Mouse (Mus musculus) liver, adult 2 months (tissue): ENCODE data around the gene Cfap70. TPM values are rescaled to one million over a fixed set of nuclear protein-coding genes. Genes with fewer than 3 reads are reported as not detected.

Experiments used
- DNase-seq: peaks from one replicate; pipeline ENCODE4 v3.0.0-alpha.2; 2011; ENCODE audit warnings: low read depth, low spot score; ENCODE audit errors: extremely low read depth
- H3K27ac ChIP-seq: fragments of 200-500 bp; replicated peaks from 2 replicates; pipeline ENCODE4 v1.5.1; 2012; ENCODE audit warnings: low read depth, mild to moderate bottlenecking, control low read depth, inconsistent platforms, low read length; ENCODE audit not compliant: insufficient read depth
- H3K27me3 ChIP-seq: fragments of 200-500 bp; 2 replicates; pipeline ENCODE4 v1.6.1; 2012; ENCODE audit warnings: mild to moderate bottlenecking, moderate library complexity, low read length, inconsistent platforms; ENCODE audit not compliant: control insufficient read depth, insufficient read depth
- H3K36me3 ChIP-seq: fragments of 200-500 bp; 2 replicates; pipeline ENCODE4 v1.6.1; 2012; ENCODE audit warnings: low read length, inconsistent platforms; ENCODE audit not compliant: control insufficient read depth, insufficient read depth
- H3K4me1 ChIP-seq: fragments of 200-500 bp; 2 replicates; pipeline ENCODE4 v1.6.1; 2011; ENCODE audit warnings: low read length; ENCODE audit not compliant: control insufficient read depth, insufficient read depth
- H3K4me3 ChIP-seq: fragments of 200-500 bp; 2 replicates; pipeline ENCODE4 v1.5.1; 2011; ENCODE audit warnings: low read depth, mild to moderate bottlenecking, control low read depth, low read length, moderate library complexity; ENCODE audit not compliant: insufficient read depth
- H3K79me2 ChIP-seq: fragments of 200-500 bp; 2 replicates; pipeline ENCODE4 v1.6.1; 2012; ENCODE audit warnings: inconsistent platforms, mild to moderate bottlenecking, low read length, moderate library complexity; ENCODE audit not compliant: control insufficient read depth, insufficient read depth
- H3K9ac ChIP-seq: fragments of 200-500 bp; 2 replicates; pipeline ENCODE4 v1.6.1; 2012; ENCODE audit warnings: low read depth, mild to moderate bottlenecking, control low read depth, inconsistent platforms, low read length
- CTCF ChIP-seq: fragments of 200-500 bp; IDR thresholded peaks from 2 replicates; pipeline ENCODE4 v1.5.1; 2011; ENCODE audit warnings: low read depth, low read length, control low read depth
- POLR2A ChIP-seq: fragments of 200-500 bp; IDR thresholded peaks from 2 replicates; pipeline ENCODE4 v1.6.1; 2011; ENCODE audit warnings: low read length, control low read depth; ENCODE audit not compliant: insufficient read depth; ENCODE audit errors: extremely low read depth
- WGBS: fragments of 180-500 bp; shearing (Covaris S2); methylation state at CpG from one replicate; pipeline ENCODE4 v1.1.7; 2018; 5-methylcytosine and 5-hydroxymethylcytosine counted together
- polyA plus RNA-seq: library from polyadenylated mRNA; depleted of rRNA; stranded (reverse); fragments of >200 nt; gene quantifications from 2 replicates; pipeline ENCODE4 v1.2.3, GENCODE M21; 2012; rRNA removed
- total RNA-seq: library from RNA; depleted of rRNA; stranded (reverse); fragments of >200 nt; gene quantifications from 2 replicates; pipeline ENCODE4 v1.2.3, GENCODE M21; 2014; rRNA removed

Gene Cfap70
- total and polyA plus RNA-seq, 2 experiments = under 0.01 TPM; not detected in 1

DNA sequence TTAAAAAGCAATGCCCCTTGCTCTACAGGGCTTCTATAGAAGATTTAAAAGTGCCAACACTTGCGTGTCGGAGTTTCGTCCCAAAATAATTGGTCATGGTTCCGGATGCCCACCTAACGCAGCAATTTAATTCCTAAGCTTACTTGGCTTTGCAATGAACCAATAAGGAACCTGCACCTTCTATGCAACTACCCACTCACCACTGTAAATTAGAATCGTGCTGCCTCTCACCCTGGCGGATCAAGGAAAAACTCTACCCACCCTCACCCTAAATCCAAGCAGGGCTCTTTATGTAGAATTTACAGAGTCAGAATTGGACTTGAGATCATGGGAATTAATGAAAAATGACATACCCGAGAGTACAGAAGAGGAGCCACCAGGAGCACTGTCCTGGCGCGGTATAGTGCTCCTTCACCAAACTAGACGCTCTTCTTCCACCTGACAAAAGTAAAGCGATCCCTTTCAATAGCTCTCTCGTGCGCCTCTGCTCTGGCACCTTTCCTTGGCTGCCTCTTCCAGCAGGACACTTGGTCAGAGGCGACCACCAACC, 104.5 kb downstream of the Cfap70 start:
- Histone ChIP-seq H3K4me1 (peaks cover 11% of the 10 kb centered on the region), H3K79me2 (peaks cover 5% of the 10 kb centered on the region; the same call in 1 of the 2 replicates), H3K27me3 (no peaks in the 10 kb centered on the region), H3K36me3 (peaks cover 7% of the 10 kb centered on the region), H3K9ac (peak overlapping the region; percentile 87), H3K27ac (peak overlapping the region; percentile 68), H3K4me3 (peak overlapping the region; percentile 93)
- DNase-seq = no peak
- TF ChIP-seq POLR2A = no peak
- no peak for TF ChIP-seq CTCF
- WGBS = under 1% methylated on average over 15 of the region's 15 CpGs

DNA sequence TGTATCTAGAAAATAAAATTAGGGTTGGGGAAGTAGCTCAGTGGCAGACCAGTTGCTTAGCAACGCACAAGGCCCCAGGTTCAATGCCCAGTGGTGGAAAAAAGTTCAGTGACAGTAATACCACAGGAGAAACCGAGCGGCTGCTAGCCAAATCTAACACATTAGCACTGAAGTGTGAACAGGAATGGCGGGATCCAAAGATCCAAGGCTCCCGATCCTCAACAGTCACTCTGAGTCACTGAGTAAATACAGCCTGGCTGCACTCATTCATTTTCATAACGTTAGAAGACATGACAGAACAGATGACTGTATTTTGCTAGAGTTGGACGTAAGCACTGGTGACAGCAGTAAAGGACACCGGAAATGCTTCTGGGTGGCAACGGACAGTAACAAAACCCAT, 106.1 kb downstream of the Cfap70 start:
- peaks cover 6% of the 10 kb centered on the region for H3K36me3 ChIP-seq
- H3K27me3 ChIP-seq = no peaks in the 10 kb centered on the region
- peak; percentile 10 for DNase-seq
- no peak overlapping the region for H3K27ac ChIP-seq
- 59% methylated on average over 9 of the region's 9 CpGs for WGBS
- peaks cover 5% of the 10 kb centered on the region; the same call in 1 of the 2 replicates for H3K79me2 ChIP-seq
- no peak overlapping the region for H3K9ac ChIP-seq
- TF ChIP-seq CTCF (no peak), POLR2A (no peak)
- H3K4me3 ChIP-seq = no peak overlapping the region
- H3K4me1 ChIP-seq = peaks cover 11% of the 10 kb centered on the region

Other genes starting within 250 kb of the Cfap70 start
- not detected in 2 replicates for gene Kcnk16, start 183.0 kb downstream of the Cfap70 start, total RNA-seq
- not detected in 2 replicates for gene Kcnk16, start 183.0 kb downstream of the Cfap70 start, polyA plus RNA-seq
- 10.0 and 10.7 TPM in 2 replicates for gene Nudt13, start 157.5 kb downstream of the Cfap70 start, total RNA-seq
- 10.0 and 13.7 TPM in 2 replicates for gene Nudt13, start 157.5 kb downstream of the Cfap70 start, polyA plus RNA-seq
- 16.7 and 17.5 TPM in 2 replicates for gene Ecd, start 104.1 kb downstream of the Cfap70 start, total RNA-seq
- gene Ecd, start 104.1 kb downstream of the Cfap70 start, polyA plus RNA-seq = 13.6 and 14.9 TPM in 2 replicates
- gene Fam149b, start 104.1 kb downstream of the Cfap70 start, total RNA-seq = 20.8 and 24.8 TPM in 2 replicates
- 14.6 and 17.5 TPM in 2 replicates for gene Fam149b, start 104.1 kb downstream of the Cfap70 start, polyA plus RNA-seq
- gene Dnajc9, start 63.3 kb downstream of the Cfap70 start, total RNA-seq = 6.6 and 7.9 TPM in 2 replicates
- gene Dnajc9, start 63.3 kb downstream of the Cfap70 start, polyA plus RNA-seq = 4.6 and 5.7 TPM in 2 replicates
- 24.9 and 29.4 TPM in 2 replicates for gene Mrps16, start 58.6 kb downstream of the Cfap70 start, total RNA-seq
- 26.7 and 29.2 TPM in 2 replicates for gene Mrps16, start 58.6 kb downstream of the Cfap70 start, polyA plus RNA-seq
- gene Anxa7, start 27.9 kb upstream of the Cfap70 start, total RNA-seq = 92.6 and 103 TPM in 2 replicates
- 42.8 and 59.6 TPM in 2 replicates for gene Anxa7, start 27.9 kb upstream of the Cfap70 start, polyA plus RNA-seq
- gene Mss51, start 44.7 kb upstream of the Cfap70 start, total RNA-seq = 0.18 and 0.20 TPM in 2 replicates
- gene Mss51, start 44.7 kb upstream of the Cfap70 start, polyA plus RNA-seq = 0.10 and 0.16 TPM in 2 replicates
- 23.0 and 24.8 TPM in 2 replicates for gene Ppp3cb, start 94.3 kb upstream of the Cfap70 start, total RNA-seq
- 4.4 and 4.5 TPM in 2 replicates for gene Ppp3cb, start 94.3 kb upstream of the Cfap70 start, polyA plus RNA-seq
- gene Usp54, start 188.8 kb upstream of the Cfap70 start, total RNA-seq = 2.9 and 3.0 TPM in 2 replicates
- gene Usp54, start 188.8 kb upstream of the Cfap70 start, polyA plus RNA-seq = 1.0 and 1.3 TPM in 2 replicates
- gene Myoz1, start 204.3 kb upstream of the Cfap70 start, total RNA-seq = 0.46 TPM in 1 of 2 replicates, not detected in the other
- gene Myoz1, start 204.3 kb upstream of the Cfap70 start, polyA plus RNA-seq = not detected in 2 replicates
- gene Synpo2l, start 216.1 kb upstream of the Cfap70 start, total RNA-seq = 0.09 TPM in 1 of 2 replicates, not detected in the other
- gene Synpo2l, start 216.1 kb upstream of the Cfap70 start, polyA plus RNA-seq = 0.10 TPM in 1 of 2 replicates, not detected in the other
- gene Sec24c, start 222.1 kb upstream of the Cfap70 start, total RNA-seq = 52.7 and 57.8 TPM in 2 replicates
- gene Sec24c, start 222.1 kb upstream of the Cfap70 start, polyA plus RNA-seq = 127 and 183 TPM in 2 replicates
- 3.3 and 3.7 TPM in 2 replicates for gene Fut11, start 242.7 kb upstream of the Cfap70 start, total RNA-seq
- 2.5 and 3.8 TPM in 2 replicates for gene Fut11, start 242.7 kb upstream of the Cfap70 start, polyA plus RNA-seq